Mouse (Mus musculus) heart, embryonic 14.5 days (tissue): ENCODE measurements around the gene Nudt17. TPM values are rescaled to one million over a fixed set of nuclear protein-coding genes. Genes with fewer than 3 reads are reported as not detected.

Experiments used
- ATAC-seq: fragments of 200-750 bp; cut with Nextera tagmentation; 2 replicates; pipeline ENCODE4 v1.8.0; 2017; ENCODE audit warnings: low read depth, moderate TSS enrichment; ENCODE audit not compliant: insufficient number of reproducible peaks, insufficient read depth, low FRiP score
- H3K27ac ChIP-seq, 2 experiments: fragments of 200-500 bp in 1 of 2; fragments of 300-500 bp in 1 of 2; sonication (generic) in 1 of 2; replicated peaks in 1 of 2; 2 replicates each; pipeline ENCODE4 v1.5.1; 2012 to 2014; ENCODE audit warnings: low read depth in 2 of 2, low read length in 2 of 2, control low read depth in 1 of 2, mild to moderate bottlenecking in 1 of 2, mixed read lengths in 1 of 2; ENCODE audit not compliant: control insufficient read depth in 1 of 2, insufficient read depth in 1 of 2
- H3K27me3 ChIP-seq: fragments of 300-500 bp; sonication (generic); 2 replicates; pipeline ENCODE4 v1.6.1; 2014; ENCODE audit warnings: mild to moderate bottlenecking, low read length, control low read depth; ENCODE audit not compliant: control insufficient read depth, insufficient read depth
- H3K36me3 ChIP-seq: fragments of 300-500 bp; sonication (generic); 2 replicates; pipeline ENCODE4 v1.6.1; 2014; ENCODE audit warnings: mild to moderate bottlenecking, control low read depth, low read length, mixed read lengths; ENCODE audit not compliant: control insufficient read depth, insufficient read depth
- H3K4me1 ChIP-seq, 2 experiments: fragments of 200-500 bp in 1 of 2; fragments of 300-500 bp in 1 of 2; sonication (generic) in 1 of 2; 2 replicates each; pipeline ENCODE4 v1.6.1; 2012 to 2014; ENCODE audit warnings: low read length in 2 of 2, control low read depth in 1 of 2, mixed read lengths in 1 of 2; ENCODE audit not compliant: control insufficient read depth in 2 of 2, insufficient read depth in 2 of 2
- H3K4me2 ChIP-seq: fragments of 300-500 bp; sonication (generic); 2 replicates; pipeline ENCODE4 v1.6.1; 2014; ENCODE audit warnings: mild to moderate bottlenecking, low read length
- H3K4me3 ChIP-seq, 2 experiments: fragments of 200-500 bp in 1 of 2; fragments of 300-500 bp in 1 of 2; sonication (generic) in 1 of 2; 2 replicates each; pipeline ENCODE4 v1.5.1; 2012 to 2014; ENCODE audit warnings: low read length in 2 of 2, mild to moderate bottlenecking in 2 of 2, control low read depth in 1 of 2, low read depth in 1 of 2, moderate library complexity in 1 of 2; ENCODE audit not compliant: control insufficient read depth in 1 of 2, insufficient read depth in 1 of 2
- H3K9ac ChIP-seq: fragments of 300-500 bp; sonication (generic); 2 replicates; pipeline ENCODE4 v1.6.1; 2014; ENCODE audit warnings: mild to moderate bottlenecking, low read length
- H3K9me3 ChIP-seq: fragments of 300-500 bp; sonication (generic); 2 replicates; pipeline ENCODE4 v1.6.1; 2016; ENCODE audit warnings: low read length, control low read depth; ENCODE audit not compliant: control insufficient read depth
- WGBS: fragments of 180-500 bp; shearing (Covaris S2); extraction: QIAGEN DNeasy Blood & Tissue Kit; methylation state at CpG from one replicate; pipeline ENCODE4 v1.1.7; 2014; 5-methylcytosine and 5-hydroxymethylcytosine counted together
- polyA plus RNA-seq: library from polyadenylated mRNA; unstranded; fragments of >200 nt; fragmentation: Nextera tagmentation; extraction: Ambion mirVana; gene quantifications from 2 replicates; pipeline ENCODE4 v1.2.1, GENCODE M21; 2014

Gene Nudt17
- polyA plus RNA-seq, 1 experiment from 2014 or later = 8.8 TPM

GRCm38 (mm10) chr3:96662731-96663316 is 45.5 kb downstream of the Nudt17 start:
- H3K4me1 ChIP-seq = peaks cover 7 to 9% of the 10 kb centered on the region in 2 experiments; a peak in 2 of 4 replicates
- peak overlapping the region; percentile 74 for H3K4me2 ChIP-seq
- H3K36me3 ChIP-seq = no peaks in the 10 kb centered on the region
- no peak overlapping the region for H3K9ac ChIP-seq
- WGBS = 43% methylated on average over 8 of the region's 8 CpGs
- 0 out of 4 replicates have a peak overlapping the region, but pooled peaks of 1 of the 2 experiments have one; percentile 29 for H3K4me3 ChIP-seq
- no peak for ATAC-seq
- H3K27me3 ChIP-seq = no peaks in the 10 kb centered on the region
- no peaks in the 10 kb centered on the region for H3K9me3 ChIP-seq
- H3K27ac ChIP-seq = 0 out of 4 replicates have a peak overlapping the region, but pooled peaks of 1 of the 2 experiments have one; percentile 19

DNA sequence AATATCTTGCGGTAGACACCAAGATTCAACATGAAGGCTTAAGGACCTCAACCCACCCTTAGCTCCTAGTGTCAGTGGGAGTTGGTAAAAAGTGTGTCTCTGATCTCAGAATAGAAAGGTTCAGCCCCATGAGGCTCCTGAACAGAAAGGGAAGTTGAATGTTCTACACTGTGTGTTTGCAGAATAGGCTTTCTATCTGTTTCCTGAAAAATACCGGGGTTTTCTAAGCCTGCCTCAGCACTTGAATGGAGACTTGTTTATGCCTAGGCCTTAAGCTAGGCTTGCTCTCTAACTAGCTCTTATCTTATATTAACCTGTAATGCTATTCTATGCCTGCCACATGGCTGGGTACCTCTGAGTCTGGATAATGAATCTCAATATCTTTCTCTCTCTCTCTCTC is 47.5 kb downstream of the Nudt17 start:
- Histone ChIP-seq H3K36me3 (no peaks in the 10 kb centered on the region), H3K9me3 (no peaks in the 10 kb centered on the region), H3K4me1 (peaks cover 7 to 9% of the 10 kb centered on the region in 2 experiments; a peak in 2 of 4 replicates), H3K27me3 (no peaks in the 10 kb centered on the region), H3K4me3 (no peak overlapping the region), H3K9ac (no peak overlapping the region), H3K4me2 (no peak overlapping the region), H3K27ac (no peak overlapping the region)
- WGBS = 80% methylated on average over 2 of the region's 2 CpGs
- no peak for ATAC-seq

Other genes with a start within 250 kb of the Nudt17 start
- gene Hfe2, start 183.4 kb downstream of the Nudt17 start, polyA plus RNA-seq = 10.8 and 11.7 TPM in 2 replicates
- 257 and 262 TPM in 2 replicates for gene Txnip, start 150.6 kb downstream of the Nudt17 start, polyA plus RNA-seq
- 0.68 and 0.81 TPM in 2 replicates for gene Gm16253, start 131.6 kb downstream of the Nudt17 start, polyA plus RNA-seq
- 25.5 and 28.7 TPM in 2 replicates for gene Polr3gl, start 114.4 kb downstream of the Nudt17 start, polyA plus RNA-seq
- 8.4 and 8.5 TPM in 2 replicates for gene Ankrd34a, start 111.9 kb downstream of the Nudt17 start, polyA plus RNA-seq
- gene Lix1l, start 107.4 kb downstream of the Nudt17 start, polyA plus RNA-seq = 5.6 and 6.7 TPM in 2 replicates
- gene Rbm8a, start 78.6 kb downstream of the Nudt17 start, polyA plus RNA-seq = 90.0 and 91.7 TPM in 2 replicates
- 40.5 and 43.4 TPM in 2 replicates for gene Pex11b, start 73.2 kb downstream of the Nudt17 start, polyA plus RNA-seq
- 0.07 and 0.20 TPM in 2 replicates for gene Gm42957, start 73.1 kb downstream of the Nudt17 start, polyA plus RNA-seq
- gene Itga10, start 63.0 kb downstream of the Nudt17 start, polyA plus RNA-seq = 1.3 TPM in 2 replicates
- gene Ankrd35, start 38.4 kb downstream of the Nudt17 start, polyA plus RNA-seq = 0.09 and 0.23 TPM in 2 replicates
- 26.8 and 30.6 TPM in 2 replicates for gene Pias3, start 12.2 kb downstream of the Nudt17 start, polyA plus RNA-seq
- 27.0 and 27.1 TPM in 2 replicates for gene Polr3c, start 19.1 kb upstream of the Nudt17 start, polyA plus RNA-seq
- gene Rnf115, start 19.1 kb upstream of the Nudt17 start, polyA plus RNA-seq = 41.2 and 42.0 TPM in 2 replicates
- gene Pdzk1, start 120.7 kb upstream of the Nudt17 start, polyA plus RNA-seq = not detected in 2 replicates
- not detected in 2 replicates for gene Cd160, start 120.8 kb upstream of the Nudt17 start, polyA plus RNA-seq
- gene Gja5, start 196.1 kb upstream of the Nudt17 start, polyA plus RNA-seq = 40.1 and 43.4 TPM in 2 replicates
- gene Gpr89, start 196.8 kb upstream of the Nudt17 start, polyA plus RNA-seq = 28.6 and 29.8 TPM in 2 replicates
- 0.03 TPM in 1 of 2 replicates, not detected in the other for gene Gja8, start 217.5 kb upstream of the Nudt17 start, polyA plus RNA-seq